Mouse (Mus musculus): ENCODE results near the gene 4930544D05Rik. TPM values are rescaled to one million over a fixed set of nuclear protein-coding genes. Genes with fewer than 3 reads are reported as not detected.

Gene 4930544D05Rik
- total RNA-seq, 2 experiments from 2014 or later, result 0.65 TPM; not detected in 1

DNA sequence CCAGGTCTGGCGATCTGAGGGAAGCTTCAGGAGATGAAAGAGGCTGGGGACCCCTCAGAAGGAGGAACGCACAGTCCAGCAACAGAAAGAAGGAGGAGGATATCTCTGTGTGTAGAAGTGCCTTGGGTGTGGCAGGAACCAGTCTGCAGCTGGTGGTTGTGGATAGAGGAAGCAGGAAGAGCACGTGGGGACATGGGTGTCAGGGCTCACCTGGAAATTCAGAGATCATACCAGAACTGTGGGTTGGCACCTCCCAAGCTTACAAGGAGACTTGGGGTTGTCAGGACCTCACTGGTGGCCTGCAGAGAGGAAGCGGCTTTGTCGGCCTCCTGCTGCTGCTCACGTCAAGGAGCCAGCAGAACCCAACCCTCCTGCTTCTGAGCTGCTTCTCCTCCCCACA lies 18.3 kb upstream of the 4930544D05Rik start:
- no peak for DNase-seq (ENCODE audit: low spot score in 2 of 2)

DNA sequence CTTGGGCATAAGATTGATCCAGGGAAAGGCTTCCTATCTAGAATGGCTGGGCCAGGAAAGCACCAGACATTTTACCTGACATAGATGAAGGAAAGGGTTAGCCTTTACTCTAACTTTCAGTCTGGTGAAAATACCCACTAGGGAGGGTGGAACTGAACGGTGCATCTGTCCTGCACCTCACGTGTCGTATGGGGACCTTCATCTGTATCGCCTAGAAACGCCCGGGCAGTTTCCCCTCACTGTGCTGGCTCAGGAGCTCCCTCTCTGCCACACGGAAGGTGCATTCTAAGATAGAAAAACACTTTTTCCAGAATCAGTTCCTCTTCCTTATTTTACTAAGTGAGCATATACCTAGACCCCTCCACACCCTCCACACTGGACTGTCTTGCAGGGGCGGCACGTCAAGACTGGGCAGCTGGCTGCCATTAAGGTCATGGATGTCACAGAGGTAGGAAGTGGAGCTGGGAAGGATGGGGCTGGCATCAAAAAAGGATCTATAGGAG lies 17.1 kb upstream of the 4930544D05Rik start:
- no peak for DNase-seq (ENCODE audit: low spot score in 2 of 2)

DNA sequence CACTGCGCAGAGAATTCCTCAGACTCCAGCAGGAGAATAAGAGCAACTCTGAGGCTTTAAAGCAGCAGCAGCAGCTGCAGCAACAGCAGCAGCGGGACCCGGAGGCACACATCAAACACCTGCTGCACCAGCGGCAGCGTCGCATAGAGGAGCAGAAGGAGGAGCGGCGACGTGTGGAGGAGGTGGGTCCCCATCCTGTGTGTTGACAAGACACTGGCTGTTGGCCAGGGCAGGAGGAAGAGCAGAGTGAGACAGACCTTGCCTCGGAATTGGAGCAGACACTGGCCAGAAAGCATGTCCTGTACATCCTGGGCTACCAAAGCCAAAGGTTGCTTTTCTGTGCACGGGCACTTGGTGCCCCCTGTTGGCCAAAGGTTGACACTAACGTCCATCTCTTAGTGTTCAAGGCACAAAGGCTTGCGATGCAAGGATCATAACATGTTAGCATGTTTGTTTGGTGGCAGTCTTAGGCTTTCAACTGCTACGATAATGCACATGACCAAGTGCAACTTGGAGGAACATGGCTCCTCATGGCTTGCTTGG lies 10.6 kb upstream of the 4930544D05Rik start:
- peak; percentile 70 to 74 for DNase-seq (ENCODE audit: low spot score in 2 of 2)

DNA sequence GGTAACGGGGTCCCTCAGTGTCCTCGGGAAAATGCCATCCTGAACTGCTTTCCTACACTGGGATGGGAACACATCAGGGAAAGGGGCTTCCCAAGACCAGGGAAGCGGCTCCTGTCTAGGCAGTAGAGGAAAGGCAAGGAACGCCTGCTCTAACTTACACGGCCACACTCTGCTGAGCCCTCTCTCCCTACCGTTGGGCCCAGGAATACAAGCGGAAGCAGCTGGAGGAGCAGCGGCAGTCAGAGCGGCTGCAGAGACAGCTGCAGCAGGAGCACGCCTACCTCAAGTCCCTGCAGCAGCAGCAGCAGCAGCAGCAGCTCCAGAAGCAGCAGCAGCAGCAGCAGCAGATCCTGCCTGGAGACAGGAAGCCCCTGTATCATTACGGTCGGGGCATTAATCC lies 8.9 kb upstream of the 4930544D05Rik start:
- no peak for DNase-seq (ENCODE audit: low spot score in 2 of 2)

DNA sequence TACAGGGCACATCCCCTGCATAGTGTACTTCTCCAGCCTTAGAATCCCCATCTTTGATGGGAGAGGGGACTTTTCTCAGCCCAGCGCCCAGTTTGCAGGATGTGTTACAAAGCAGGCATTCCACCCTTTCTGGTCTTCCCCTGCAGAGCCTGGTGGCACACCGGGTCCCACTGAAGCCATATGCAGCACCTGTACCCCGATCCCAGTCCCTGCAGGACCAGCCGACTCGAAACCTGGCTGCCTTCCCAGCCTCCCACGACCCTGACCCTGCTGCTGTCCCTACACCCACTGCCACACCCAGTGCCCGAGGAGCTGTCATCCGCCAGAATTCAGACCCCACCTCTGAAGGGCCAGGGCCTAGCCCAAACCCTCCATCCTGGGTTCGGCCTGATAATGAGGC lies 8.0 kb upstream of the 4930544D05Rik start:
- no peak for DNase-seq (ENCODE audit: low spot score in 2 of 2)

DNA sequence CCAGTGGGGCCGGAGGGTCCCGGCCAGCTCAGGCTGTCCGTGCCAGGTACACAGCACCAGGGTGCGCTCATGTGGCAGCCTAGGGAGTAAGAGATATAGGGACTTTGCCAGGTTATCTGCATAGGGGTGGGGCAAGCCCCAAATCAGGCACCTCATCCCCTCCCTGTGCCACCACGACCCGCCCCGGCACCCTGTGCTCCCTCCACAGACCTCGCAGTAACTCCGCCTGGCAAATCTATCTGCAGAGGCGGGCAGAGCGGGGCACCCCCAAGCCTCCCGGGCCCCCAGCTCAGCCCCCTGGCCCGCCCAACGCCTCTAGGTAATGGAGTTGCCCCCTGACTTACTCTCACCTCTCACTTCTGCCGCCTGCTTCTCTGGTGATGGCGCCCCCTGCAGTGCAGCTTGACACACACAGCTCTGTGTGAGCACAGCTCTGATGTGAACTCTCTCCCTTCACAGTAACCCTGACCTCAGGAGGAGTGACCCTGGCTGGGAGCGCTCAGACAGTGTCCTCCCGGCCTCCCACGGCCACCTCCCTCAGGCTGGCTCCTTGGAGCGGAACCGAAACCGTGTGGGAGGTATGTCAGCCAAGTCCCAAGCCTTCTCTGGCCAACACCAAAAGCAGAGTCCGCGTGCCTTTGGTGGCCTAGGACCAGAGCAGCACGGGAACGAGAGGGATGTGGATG lies 7.1 kb upstream of the 4930544D05Rik start:
- DNase-seq (ENCODE audit: low spot score in 2 of 2), result no peak

DNA sequence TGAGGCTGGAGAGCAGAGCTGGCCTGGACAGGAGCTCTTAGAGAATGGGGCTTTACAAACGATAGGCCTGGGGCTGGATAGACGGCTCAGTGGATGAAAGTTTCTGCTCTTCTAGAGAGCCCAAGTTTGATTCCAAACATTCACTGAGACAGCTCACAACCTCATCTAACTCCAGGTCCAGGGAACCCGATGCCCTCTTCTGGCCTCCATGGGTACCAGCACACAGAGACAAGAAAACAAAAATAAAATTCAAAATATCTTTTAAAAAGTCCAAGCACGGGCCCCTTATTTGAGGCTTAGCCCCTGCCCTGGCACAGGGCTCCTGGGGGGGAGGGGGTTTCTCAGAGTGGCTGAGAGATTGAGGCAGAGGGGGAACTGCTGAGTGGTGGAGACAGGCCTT lies 4.9 kb upstream of the 4930544D05Rik start:
- no peak for DNase-seq (ENCODE audit: low spot score in 2 of 2)

DNA sequence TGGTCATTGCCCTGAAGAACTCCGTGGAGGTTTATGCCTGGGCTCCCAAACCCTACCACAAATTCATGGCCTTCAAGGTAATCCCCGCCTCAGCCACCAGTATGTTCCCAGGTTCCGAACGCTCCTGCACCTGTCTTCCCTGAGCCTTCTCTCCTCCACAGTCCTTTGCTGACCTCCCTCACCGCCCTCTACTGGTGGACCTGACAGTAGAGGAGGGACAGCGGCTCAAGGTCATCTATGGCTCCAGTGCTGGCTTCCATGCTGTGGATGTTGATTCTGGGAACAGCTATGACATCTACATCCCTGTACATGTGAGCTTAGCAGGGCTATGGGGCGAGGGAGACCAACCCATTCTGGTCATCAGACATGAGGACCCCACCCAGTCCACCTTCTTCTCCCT lies 3.1 kb upstream of the 4930544D05Rik start:
- no peak for DNase-seq (ENCODE audit: low spot score in 2 of 2)

DNA sequence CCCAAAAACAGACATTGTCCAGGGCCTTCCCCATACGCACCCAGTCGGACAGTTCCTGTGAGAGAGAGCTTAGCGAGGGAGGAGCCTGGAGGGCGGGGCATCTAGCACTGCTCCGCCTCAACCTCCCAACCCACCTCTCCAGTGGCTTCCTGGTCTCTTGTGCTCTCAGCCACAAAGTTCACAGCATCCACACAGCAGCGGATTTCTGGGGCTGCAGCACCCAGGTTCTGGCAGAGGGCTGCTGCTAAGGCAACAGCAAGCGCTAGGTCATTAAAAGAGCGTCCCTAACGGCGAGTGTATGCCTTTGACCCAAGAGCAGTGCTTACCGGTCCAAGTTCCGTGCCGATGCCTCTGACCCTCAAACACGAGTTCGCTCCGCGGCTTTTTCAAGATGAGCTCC lies 574 bp upstream of the 4930544D05Rik start:
- DNase-seq (ENCODE audit: low spot score in 2 of 2), result no peak

DNA sequence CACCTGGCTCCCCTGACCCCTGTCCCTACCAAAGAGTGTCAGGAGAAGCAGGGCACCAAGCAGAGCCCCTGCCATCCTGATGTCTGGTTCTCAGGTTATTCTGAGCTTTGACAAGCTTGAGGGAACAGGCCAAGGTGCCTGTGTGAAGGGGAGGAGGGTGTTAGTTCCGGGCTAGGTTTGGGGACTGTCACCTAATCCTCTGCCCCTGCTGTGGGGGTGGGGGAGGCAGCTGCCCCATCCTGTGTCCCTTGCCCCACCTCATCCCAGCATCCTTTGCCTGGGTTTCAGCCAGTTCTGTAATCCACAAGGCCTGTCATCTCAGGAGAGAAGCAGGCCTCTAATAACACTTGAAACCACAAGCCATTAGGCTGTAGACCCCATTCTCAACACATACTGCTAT lies 3.5 kb downstream of the 4930544D05Rik start, which contains the start of gene Chrne:
TSS of gene Chrne (minus strand) at position 116 of the 400 bp plus-strand sequence.
- no peak for DNase-seq (ENCODE audit: low spot score in 2 of 2)

DNA sequence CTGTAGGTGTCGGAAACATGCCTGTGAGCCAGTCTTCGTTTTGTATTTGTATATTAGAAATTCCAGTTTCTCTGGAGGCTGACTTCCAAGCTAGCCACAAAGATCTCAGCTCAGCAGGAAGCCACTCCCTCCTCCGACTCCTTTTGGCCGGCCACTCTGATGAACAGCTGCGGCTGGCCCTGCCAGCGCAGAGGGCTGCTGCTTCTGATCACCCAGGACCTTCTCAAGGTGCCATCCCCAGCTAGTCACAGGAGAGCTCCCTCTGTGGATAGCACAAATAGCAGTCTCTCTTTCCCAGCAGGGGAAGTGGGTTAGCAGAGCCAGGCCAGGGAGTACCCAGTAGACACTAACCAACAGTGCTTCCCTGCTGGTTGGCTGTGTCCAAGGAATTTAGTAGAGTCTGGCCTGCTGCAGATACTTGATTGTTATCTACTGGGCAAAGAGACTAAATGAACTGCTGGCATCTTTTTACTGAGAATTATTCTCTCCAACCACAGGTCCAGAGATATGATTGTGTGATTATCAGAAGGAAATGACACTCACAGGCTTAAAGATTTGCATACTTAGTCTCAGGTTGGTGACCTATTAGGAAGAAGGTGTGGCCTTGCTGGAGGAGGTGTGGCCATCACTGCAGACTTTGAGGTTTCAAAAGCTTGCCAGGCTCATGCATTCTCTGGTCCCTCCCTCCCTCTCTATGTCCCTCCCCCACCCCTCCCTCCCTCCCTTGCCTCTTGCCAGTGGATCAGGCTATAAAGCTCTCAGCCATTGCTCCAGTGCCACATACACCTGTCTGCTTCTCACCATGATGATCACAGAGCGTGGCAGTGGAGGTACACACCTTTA lies 6.5 kb downstream of the 4930544D05Rik start:
- no peak for DNase-seq (ENCODE audit: low spot score in 2 of 2)

DNA sequence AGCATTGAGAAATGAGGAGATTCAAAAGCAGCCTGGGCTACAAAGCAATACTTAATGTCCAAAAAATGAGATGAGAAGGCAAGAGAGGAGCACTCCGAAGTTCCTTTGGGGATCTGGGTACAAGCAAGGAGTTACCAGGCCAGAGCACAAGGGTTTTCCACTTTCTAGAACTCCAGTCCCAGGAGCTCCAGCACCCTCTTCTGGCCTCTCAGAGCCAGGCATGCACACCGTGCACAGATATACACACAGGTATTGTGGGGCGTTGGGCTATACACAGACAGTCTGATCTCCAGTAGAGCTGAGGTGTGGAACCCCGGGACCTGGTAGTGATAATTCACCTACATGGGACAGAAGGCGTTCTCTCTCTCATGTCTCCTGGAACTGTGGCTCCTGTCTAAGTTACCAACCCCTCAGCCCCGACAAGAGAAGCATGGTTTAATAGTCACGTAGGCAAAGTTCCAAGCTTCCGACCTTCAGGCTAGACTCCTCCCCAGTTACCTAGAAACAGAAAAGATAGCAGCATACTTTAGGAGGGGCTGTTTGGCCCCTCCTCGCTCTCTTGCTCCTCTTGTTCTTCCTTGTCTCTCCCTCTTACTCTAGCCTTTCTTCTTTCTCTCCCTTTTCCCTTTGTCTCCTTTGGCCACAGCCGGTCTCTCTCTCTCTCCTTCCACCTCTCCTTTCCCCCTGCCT lies 7.5 kb downstream of the 4930544D05Rik start:
- no peak for DNase-seq (ENCODE audit: low spot score in 2 of 2)

DNA sequence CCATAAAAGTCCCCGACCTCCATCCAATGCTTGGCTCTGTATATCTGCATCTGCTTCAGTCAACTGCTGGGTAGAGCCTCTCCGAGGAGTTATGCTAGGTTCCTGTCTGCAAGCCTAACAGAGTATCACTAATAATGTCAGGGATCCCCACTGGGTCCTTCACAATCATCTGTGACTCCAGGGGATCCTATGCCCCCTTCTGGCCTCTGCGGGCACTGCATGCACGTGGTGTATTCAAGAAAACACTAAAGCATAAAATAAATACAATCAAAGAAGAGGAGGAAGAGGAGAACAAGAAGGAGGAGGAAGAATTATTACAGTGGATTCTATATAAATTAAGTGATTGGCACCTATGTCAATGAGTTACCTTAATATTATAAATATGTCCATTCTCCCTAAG lies 9.8 kb downstream of the 4930544D05Rik start:
- no peak for DNase-seq (ENCODE audit: low spot score in 2 of 2)

DNA sequence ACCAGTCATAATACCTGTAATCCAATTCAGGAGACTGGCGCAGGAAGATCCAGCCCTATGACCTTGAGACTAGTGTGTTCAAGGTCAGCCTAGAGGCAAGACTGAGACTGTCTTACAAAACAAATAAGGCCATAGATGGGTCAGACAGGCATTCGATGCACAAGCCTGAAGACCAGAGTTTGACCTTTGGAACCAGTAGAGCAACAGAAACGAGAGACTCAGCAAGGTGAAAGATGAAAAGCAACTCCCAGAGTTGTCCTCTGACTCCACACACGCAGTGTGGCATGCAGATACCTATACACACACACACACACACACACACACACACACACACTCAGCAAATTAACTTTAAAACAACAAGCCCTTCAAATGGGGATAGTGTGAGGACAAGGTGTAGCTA lies 11.2 kb downstream of the 4930544D05Rik start:
- no peak for DNase-seq (ENCODE audit: low spot score in 2 of 2)

DNA sequence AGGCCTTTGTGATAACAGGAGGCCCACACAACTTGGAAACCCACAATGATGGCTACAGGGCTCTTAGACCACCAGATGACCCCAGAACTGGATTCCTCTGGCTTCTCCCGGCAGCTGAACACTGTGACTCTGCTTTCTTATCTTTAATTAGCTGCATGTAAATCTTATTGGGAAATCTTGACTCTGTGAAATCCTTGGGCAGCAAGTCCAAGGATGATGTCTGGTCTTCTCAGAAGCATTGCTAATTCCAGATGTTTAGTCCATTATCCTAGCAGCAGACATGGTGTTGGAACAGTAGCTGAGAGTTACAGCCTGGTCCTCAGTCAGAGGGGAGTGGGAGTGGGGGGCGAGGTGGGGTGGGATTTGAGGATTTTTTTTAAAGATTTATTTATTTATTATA lies 12.8 kb downstream of the 4930544D05Rik start:
- DNase-seq (ENCODE audit: low spot score in 2 of 2), result no peak

DNA sequence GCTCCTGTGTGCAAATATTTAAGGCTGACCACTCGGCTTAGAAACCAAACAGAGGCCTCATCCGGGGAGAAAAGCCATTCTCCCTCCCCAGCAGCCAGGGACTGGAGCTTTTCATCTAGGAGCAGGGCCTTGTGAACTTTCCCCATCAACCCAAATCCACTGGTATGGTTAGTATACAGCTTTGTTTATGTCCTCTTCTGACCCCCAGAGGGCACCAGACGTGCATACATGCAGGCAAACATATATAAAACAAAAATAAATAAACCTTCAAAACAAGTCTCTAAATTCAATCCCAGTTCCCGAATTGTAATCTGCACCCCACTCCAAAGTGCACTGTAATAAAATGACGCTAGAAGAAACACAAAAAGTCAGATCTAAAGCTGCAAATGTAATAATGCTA lies 13.9 kb downstream of the 4930544D05Rik start:
- DNase-seq (ENCODE audit: low spot score in 2 of 2), result no peak

DNA sequence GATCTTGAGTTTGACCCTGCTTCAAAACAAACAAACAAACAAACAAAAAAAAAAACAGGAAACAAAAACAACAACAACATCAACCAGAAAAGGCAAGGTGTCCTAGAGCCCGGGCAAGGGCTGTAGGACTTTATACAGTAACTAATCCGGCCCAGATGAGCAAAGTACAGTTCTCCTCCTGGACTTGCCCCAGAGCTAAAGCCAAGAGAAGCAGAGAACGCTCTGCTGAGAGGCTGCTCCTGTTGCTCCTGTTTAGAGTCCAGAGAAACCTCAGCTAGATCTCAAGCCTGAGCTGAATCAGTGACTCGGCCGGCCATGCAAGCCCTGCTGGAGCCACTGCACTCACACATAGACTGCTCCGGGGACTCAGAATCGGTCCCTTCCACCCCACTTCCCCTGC lies 14.5 kb downstream of the 4930544D05Rik start:
- no peak for DNase-seq (ENCODE audit: low spot score in 2 of 2)

DNA sequence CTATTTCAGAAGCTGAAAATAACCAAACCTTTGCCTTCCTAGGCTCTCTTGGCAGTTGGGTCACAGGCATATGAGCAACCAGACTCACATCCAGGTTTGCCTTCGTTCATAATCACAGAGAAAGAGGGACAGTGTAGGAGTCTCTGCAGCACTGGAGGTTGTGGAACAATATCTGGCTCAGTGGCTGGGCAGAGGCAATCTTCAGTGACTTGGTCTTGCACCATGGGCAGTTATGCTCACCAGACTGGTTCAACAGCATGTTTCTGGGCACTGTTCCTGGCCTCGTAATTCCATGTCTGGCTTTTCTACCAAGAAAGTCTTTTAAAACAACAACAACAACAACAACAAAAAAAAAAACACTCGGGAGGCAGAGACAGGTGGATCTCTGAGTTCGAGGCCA lies 20.0 kb downstream of the 4930544D05Rik start:
- DNase-seq (ENCODE audit: low spot score in 2 of 2), result no peak

DNA sequence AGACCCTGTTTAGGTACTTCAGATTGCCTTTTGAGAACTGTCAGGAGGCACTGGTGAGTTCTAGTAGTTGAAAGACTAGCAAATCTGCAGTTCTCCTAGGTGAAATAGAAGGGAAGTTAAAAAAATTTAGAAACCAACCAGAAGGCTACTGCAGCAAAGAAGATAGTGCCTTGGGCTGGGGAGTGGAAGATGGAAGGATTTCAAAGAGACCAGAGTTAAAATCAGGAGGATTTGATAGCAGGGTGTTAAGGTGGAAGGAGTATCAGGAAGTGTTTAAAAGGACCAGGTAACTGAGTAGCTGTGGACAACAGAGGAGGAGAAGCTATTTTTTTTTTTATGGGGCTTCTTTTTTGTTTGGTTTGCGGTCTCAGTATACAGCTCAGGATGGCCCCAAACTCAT lies 22.1 kb downstream of the 4930544D05Rik start:
- no peak for DNase-seq (ENCODE audit: low spot score in 2 of 2)

DNA sequence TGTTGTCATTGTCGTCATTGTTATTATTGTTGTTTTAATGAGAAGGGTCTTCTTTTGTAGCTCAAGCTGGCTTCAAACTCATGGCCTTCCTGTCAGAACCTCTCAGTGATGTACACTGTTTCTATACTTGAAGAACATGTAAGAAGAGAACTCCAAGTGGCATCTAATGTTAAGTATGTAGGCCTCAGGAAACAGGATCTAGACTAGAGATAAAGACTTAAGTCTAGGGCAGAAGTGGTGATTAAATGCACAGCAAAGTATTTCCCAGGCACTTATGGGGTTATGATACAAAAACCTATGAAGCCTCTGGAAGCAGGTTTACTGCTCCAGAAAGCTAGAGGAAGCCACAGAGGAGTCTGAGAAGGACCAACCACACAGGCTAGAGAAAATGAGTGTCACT lies 22.6 kb downstream of the 4930544D05Rik start:
- DNase-seq (ENCODE audit: low spot score in 2 of 2), result no peak

DNA sequence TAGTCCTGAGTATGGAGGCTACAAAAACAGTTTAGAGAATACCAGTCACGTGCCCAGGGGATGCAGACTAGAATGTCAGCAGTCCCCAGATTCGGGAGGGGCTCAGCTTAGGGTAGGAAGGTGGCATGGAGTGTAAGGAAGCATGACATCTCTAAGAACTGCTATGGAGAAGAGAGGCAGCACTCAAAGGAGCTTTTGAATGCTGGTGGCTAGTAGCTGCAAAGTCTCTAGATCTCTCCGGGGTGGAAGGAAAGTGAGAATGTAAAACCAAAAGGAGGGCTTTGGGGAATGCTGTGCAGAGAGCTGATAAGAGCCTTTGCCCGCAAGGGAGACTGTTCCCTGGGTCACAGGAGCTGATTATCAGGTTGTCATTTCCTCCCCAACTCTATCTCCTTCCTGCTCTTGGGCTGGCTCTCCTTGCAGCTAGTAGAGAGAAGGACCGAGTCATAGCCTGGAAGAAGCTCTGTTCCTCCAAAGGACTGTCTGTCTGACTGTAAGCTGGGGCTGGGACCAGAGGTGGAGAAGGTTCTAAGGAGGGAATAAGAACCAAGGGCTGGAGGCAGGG lies 23.1 kb downstream of the 4930544D05Rik start, which contains the start of gene Gp1ba:
TSS of gene Gp1ba (plus strand) at position 409 of the 565 bp plus-strand sequence.
- no peak for DNase-seq (ENCODE audit: low spot score in 2 of 2)
